Mouse (Mus musculus) midbrain, embryonic 15.5 days (tissue): ENCODE data around the gene Lrrc36. TPM values are rescaled to one million over a fixed set of nuclear protein-coding genes. Genes with fewer than 3 reads are reported as not detected.

Experiments used
- ATAC-seq: fragments of 200-750 bp; cut with Nextera tagmentation; replicated peaks from 2 replicates; pipeline ENCODE4 v1.8.0; 2017; ENCODE audit warnings: moderate TSS enrichment
- H3K27ac ChIP-seq: fragments of 300-500 bp; sonication (generic); 2 replicates; pipeline ENCODE4 v1.5.1; 2015; ENCODE audit warnings: mild to moderate bottlenecking, inconsistent platforms
- H3K27me3 ChIP-seq: fragments of 300-500 bp; sonication (generic); replicated peaks from 2 replicates; pipeline ENCODE4 v1.6.1; 2015; ENCODE audit warnings: inconsistent platforms
- H3K36me3 ChIP-seq: fragments of 300-500 bp; sonication (generic); replicated peaks from 2 replicates; pipeline ENCODE4 v1.6.1; 2015; ENCODE audit warnings: inconsistent platforms
- H3K4me1 ChIP-seq: fragments of 300-500 bp; sonication (generic); 2 replicates; pipeline ENCODE4 v1.6.1; 2015; ENCODE audit warnings: inconsistent platforms
- H3K4me2 ChIP-seq: fragments of 300-500 bp; sonication (generic); 2 replicates; pipeline ENCODE4 v1.6.1; 2015; ENCODE audit warnings: inconsistent platforms, mild to moderate bottlenecking, moderate library complexity
- H3K4me3 ChIP-seq: fragments of 300-500 bp; sonication (generic); 2 replicates; pipeline ENCODE4 v1.5.1; 2015; ENCODE audit warnings: mild to moderate bottlenecking, inconsistent platforms
- H3K9ac ChIP-seq: fragments of 300-500 bp; sonication (generic); 2 replicates; pipeline ENCODE4 v1.6.1; 2015; ENCODE audit warnings: mild to moderate bottlenecking, inconsistent platforms
- H3K9me3 ChIP-seq: fragments of 300-500 bp; sonication (generic); 2 replicates; pipeline ENCODE4 v1.6.1; 2016; ENCODE audit warnings: inconsistent platforms
- WGBS: fragments of 180-500 bp; shearing (Covaris S2); methylation state at CpG from one replicate; pipeline ENCODE4 v1.1.7; 2015; ENCODE audit warnings: mixed read lengths; 5-methylcytosine and 5-hydroxymethylcytosine counted together
- polyA plus RNA-seq: library from polyadenylated mRNA; unstranded; fragments of >200 nt; fragmentation: Nextera tagmentation; extraction: Ambion mirVana; gene quantifications from 2 replicates; pipeline ENCODE4 v1.2.1, GENCODE M21; 2015

The Lrrc36 gene
- 0.97 and 1.3 TPM in 2 replicates for polyA plus RNA-seq

DNA sequence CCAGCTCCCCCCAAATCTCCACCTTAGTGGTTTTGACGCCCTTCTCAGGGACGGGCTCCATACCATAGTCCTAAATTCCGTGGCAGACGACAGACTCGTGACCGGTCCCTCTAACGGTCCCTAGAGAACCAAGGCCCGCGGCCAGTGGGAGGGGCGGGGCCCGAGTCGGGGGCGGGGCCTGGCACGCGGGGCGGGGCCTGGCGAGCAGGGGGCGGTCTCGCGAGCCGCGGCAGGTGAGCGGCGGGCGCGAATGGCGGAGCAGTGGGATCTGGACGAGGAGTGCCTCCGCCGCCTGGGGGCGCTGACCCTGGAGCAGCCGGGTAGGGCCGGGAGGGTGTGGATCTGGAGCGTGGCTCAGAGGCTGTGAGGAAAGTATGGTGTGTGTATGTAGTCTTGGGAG is at the start of gene Lrrc36, which contains the start of gene Kctd19:
TSS of gene Lrrc36 (plus strand) at position 181 of the 400 bp plus-strand sequence.
TSS of gene Kctd19 (minus strand) at position 112 of the 400 bp plus-strand sequence.
- H3K27ac ChIP-seq = no peak within 1 kb of the TSS
- under 1% methylated on average over 34 of the region's 34 CpGs for WGBS
- peaks cover 11% of the 10 kb centered on the region for H3K4me1 ChIP-seq
- H3K4me3 ChIP-seq = peak within 1 kb of the TSS; percentile 34
- 0 out of 2 replicates have a peak, but pooled peaks have one; percentile 45 for ATAC-seq
- no peaks in the 10 kb centered on the region for H3K9me3 ChIP-seq
- no peaks in the 10 kb centered on the region for H3K36me3 ChIP-seq
- H3K27me3 ChIP-seq = peaks cover 8% of the 10 kb centered on the region; the same call in 1 of the 2 replicates
- H3K4me2 ChIP-seq = peak within 1 kb of the TSS; percentile 64
- H3K9ac ChIP-seq = no peak within 1 kb of the TSS; the same call in 1 of the 2 replicates

DNA sequence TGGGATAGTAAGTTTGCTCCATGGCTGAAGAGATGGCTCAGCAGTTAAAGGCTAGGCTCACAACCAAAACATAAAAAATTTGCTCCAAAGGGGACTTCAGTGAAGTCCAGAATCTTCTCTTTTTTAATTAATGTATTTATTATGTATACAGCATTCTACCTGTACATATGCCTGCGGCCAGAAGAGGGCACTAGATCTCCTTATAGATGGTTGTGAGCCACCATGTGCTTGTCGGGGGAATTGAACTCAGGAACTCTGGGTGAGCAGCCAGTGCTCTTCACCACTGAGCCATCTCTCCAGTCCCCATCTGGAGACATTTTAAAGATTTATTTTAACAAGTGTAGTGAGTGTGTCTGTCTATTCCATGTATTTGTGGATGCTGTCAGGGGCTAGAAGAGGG is 46.3 kb upstream of the Lrrc36 start:
- 74% methylated on average over 2 of the region's 2 CpGs for WGBS
- H3K9ac ChIP-seq = no peak overlapping the region

DNA sequence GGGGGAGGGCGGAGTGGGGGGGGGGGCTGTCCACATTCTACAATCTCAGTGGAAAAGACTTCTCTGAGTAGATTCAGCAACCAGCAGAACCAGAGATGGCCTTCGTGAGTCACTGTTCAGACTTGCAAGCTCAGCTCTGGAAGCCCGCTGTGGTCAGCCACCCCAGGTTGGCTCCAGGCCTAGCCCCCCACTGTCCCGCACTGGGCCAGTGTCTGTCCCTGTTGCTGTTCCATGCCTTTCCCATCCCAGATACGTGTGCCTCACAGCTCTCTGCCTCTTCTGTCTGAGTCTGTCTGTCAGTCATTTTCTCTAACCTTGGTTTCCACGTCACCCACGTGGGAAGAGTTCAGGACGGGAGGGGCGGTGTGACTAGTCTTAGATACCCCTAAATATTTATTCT is 40.9 kb upstream of the Lrrc36 start:
- H3K27me3 ChIP-seq = no peaks in the 10 kb centered on the region
- H3K4me1 ChIP-seq = no peaks in the 10 kb centered on the region
- H3K4me3 ChIP-seq = no peak overlapping the region
- no peak overlapping the region for H3K9ac ChIP-seq
- H3K36me3 ChIP-seq = 0 out of 2 replicates have a peak, but pooled peaks cover 2% of the 10 kb centered on the region
- no peak overlapping the region for H3K27ac ChIP-seq
- no peak overlapping the region for H3K4me2 ChIP-seq
- ATAC-seq = no peak
- WGBS = 69% methylated on average over 9 of the region's 9 CpGs
- H3K9me3 ChIP-seq = no peaks in the 10 kb centered on the region

More for the DNA sequence above, 46.3 kb upstream of the Lrrc36 start:
- Histone ChIP-seq H3K4me2 (no peak overlapping the region), H3K4me1 (no peaks in the 10 kb centered on the region), H3K27ac (no peak overlapping the region), H3K27me3 (no peaks in the 10 kb centered on the region), H3K9me3 (no peaks in the 10 kb centered on the region), H3K36me3 (0 out of 2 replicates have a peak, but pooled peaks cover 4% of the 10 kb centered on the region), H3K4me3 (no peak overlapping the region)
- ATAC-seq = no peak

DNA sequence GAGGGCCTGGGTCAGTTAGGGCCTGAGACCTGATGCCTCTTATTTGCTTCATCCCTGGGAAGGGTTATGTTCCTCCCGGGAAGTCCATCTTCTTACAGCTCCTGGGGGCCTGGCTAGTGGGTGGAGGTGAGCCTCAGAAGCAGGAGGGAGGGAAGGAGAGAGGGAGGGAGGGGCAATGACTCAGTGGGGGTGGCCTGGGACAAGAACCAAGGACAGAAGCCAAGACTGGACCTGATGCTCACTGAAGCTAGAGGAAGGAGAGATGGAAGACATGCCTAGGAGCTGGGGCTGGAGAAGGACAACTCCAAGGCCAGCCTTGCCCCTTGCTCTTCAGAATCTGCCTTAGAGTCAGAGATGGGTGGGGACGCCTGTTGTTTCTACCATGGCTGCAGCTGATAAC is 40.3 kb upstream of the Lrrc36 start, which contains the start of gene Plekhg4:
TSS of gene Plekhg4 (plus strand) at position 243 of the 400 bp plus-strand sequence.
- 65% methylated on average over 2 of the region's 2 CpGs for WGBS
- Histone ChIP-seq H3K9ac (no peak within 1 kb of the TSS), H3K27me3 (no peaks in the 10 kb centered on the region), H3K4me1 (no peaks in the 10 kb centered on the region), H3K36me3 (no peaks in the 10 kb centered on the region), H3K27ac (no peak within 1 kb of the TSS), H3K4me2 (peak within 1 kb of the TSS; percentile 45; the same call in 1 of the 2 replicates), H3K4me3 (no peak within 1 kb of the TSS), H3K9me3 (no peaks in the 10 kb centered on the region)
- ATAC-seq = no peak

DNA sequence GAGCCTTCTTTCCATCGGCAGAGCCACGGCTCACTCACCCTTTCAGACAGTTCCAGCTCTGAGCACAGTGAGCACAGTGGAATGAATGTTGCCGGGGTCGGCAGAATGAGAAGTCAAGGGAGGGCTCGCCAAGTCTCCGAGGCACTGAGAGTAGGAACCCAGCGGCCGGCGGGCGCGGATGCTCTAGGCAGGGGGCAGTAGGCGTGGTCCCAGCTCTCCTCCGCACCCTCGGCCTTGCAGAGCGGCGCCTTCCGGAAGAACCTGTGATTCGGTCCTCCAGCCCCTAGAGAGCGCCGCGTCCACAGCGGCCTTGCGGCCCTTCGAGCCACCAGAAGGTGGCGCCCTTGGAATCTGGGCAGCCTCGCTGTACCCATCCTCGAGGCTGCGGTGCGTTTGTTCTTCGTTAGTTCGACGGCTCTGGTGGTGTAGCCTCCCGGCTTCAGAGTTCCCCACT is 38.8 kb upstream of the Lrrc36 start:
- H3K4me1 ChIP-seq = no peaks in the 10 kb centered on the region
- H3K36me3 ChIP-seq = no peaks in the 10 kb centered on the region
- WGBS = 25% methylated on average over 33 of the region's 33 CpGs
- H3K4me2 ChIP-seq = peak overlapping the region; percentile 45
- no peaks in the 10 kb centered on the region for H3K27me3 ChIP-seq
- H3K27ac ChIP-seq = no peak overlapping the region
- peak overlapping the region; percentile 20 for H3K4me3 ChIP-seq
- no peak overlapping the region for H3K9ac ChIP-seq
- H3K9me3 ChIP-seq = no peaks in the 10 kb centered on the region
- ATAC-seq = peak; percentile 48; the same call in 1 of the 2 replicates

DNA sequence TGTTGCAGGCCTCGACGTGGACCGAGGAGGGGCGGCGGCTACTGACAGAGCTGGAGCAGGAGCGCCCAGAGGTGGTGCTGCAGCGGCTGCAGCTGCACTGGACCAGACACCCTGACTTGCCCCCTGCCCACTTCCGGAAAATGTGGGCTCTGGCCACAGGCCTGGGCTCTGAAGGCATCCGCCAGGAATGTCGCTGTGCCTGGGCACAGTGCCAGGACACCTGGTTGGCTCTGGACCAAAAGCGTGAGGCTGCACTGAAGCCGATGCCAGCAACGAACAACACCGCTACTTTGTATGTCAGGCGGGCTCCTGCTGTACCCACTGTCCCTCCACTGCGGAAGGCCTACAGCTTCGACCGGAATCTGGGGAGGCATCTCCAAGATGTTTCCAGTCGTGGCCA is 34.7 kb upstream of the Lrrc36 start:
- Histone ChIP-seq H3K4me3 (no peak overlapping the region), H3K4me2 (no peak overlapping the region), H3K9ac (no peak overlapping the region), H3K36me3 (no peaks in the 10 kb centered on the region), H3K27ac (no peak overlapping the region), H3K27me3 (no peaks in the 10 kb centered on the region), H3K4me1 (no peaks in the 10 kb centered on the region), H3K9me3 (no peaks in the 10 kb centered on the region)
- no peak for ATAC-seq
- WGBS = 68% methylated on average over 19 of the region's 19 CpGs

DNA sequence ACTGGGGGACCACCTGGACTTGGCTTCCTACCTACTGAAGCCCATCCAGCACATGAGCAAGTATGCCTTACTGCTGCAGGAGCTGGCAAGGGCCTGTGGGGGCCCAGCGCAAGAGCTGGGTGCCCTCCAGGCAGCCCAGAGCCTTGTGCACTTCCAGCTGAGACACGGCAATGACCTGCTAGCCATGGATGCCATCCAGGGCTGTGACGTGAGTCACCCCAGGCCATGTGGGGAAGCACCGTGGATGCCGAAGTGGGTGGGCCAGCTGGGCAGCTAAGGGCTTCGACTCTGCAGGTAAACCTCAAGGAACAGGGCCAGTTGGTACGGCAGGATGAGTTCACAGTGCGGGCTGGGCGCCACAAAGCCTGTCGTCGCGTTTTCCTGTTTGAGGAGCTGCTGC is 33.1 kb upstream of the Lrrc36 start:
- no peak for ATAC-seq
- Histone ChIP-seq H3K4me2 (no peak overlapping the region), H3K4me1 (no peaks in the 10 kb centered on the region), H3K4me3 (no peak overlapping the region), H3K27ac (no peak overlapping the region), H3K9me3 (no peaks in the 10 kb centered on the region), H3K36me3 (no peaks in the 10 kb centered on the region), H3K27me3 (no peaks in the 10 kb centered on the region), H3K9ac (no peak overlapping the region)
- 91% methylated on average over 12 of the region's 12 CpGs for WGBS

DNA sequence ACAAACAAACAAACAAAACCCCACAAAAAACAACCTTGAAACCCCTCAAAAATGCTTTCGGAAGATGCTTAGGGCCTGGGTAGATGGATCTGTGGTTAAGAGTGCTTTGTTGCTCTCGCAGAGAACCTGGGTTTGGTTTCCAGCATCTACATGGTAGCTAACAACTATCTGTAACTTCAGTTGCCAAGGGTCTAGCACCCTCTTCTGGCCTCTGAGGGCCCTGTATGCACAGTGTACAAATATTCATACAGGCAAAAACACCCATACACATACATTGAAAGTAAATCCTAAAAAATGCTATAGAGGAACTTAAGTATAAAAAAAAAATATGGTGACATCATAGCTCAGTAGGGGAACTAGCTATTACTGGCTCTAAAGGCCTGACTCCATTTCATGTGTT is 29.3 kb upstream of the Lrrc36 start:
- H3K4me1 ChIP-seq = no peaks in the 10 kb centered on the region
- H3K9ac ChIP-seq = no peak overlapping the region
- H3K27me3 ChIP-seq = no peaks in the 10 kb centered on the region
- H3K4me3 ChIP-seq = no peak overlapping the region
- H3K27ac ChIP-seq = no peak overlapping the region
- H3K4me2 ChIP-seq = no peak overlapping the region
- no peaks in the 10 kb centered on the region for H3K9me3 ChIP-seq
- no peak for ATAC-seq
- H3K36me3 ChIP-seq = no peaks in the 10 kb centered on the region
- 96% methylated on average over 2 of the region's 2 CpGs for WGBS

DNA sequence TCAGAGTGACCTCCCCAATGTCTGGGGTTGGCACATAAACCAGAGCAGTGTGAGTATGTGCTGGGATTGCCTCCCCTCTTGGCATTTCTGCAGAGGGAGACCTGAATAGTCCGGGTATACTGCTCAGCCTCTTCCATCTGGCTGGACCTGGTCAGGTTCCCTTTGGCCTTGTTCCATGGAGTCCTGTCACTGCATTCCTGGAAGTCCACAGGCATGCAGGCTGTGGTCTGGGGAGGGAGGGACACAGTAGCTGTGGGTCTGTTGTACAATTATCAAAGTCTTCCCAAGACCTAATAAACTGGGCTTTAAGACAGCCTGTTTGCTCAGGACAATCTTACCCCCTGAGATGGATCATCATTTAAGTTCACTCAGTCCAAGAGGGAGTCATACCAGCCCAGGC is 26.2 kb upstream of the Lrrc36 start:
- H3K27ac ChIP-seq = no peak overlapping the region
- no peak overlapping the region for H3K4me3 ChIP-seq
- ATAC-seq = no peak
- no peak overlapping the region for H3K9ac ChIP-seq
- H3K4me2 ChIP-seq = no peak overlapping the region
- H3K27me3 ChIP-seq = no peaks in the 10 kb centered on the region
- H3K36me3 ChIP-seq = no peaks in the 10 kb centered on the region
- H3K9me3 ChIP-seq = no peaks in the 10 kb centered on the region
- WGBS = 80% methylated on average over 1 of the region's 1 CpGs
- no peaks in the 10 kb centered on the region for H3K4me1 ChIP-seq

DNA sequence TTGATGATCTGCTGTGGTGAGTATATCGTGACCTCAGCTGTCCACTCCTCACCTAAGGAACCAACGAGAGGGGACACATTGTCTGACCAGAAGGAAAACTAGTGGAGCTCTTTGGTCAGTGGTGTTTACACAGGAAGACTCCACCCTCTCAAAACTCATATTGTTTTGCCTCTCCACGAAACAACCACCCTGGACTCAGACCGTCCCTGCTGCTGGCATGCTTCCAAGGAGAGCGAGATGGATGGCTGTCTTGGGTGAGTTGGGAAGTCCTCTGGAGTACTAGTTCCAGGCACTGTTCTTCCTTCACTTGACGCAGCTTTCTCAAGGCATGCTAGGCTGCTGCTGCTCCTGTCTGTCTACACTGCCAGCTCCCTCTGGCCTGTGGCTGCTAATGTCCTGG is 24.3 kb upstream of the Lrrc36 start:
- Histone ChIP-seq H3K4me2 (no peak overlapping the region), H3K9ac (no peak overlapping the region)
- 83% methylated on average over 6 of the region's 6 CpGs for WGBS

DNA sequence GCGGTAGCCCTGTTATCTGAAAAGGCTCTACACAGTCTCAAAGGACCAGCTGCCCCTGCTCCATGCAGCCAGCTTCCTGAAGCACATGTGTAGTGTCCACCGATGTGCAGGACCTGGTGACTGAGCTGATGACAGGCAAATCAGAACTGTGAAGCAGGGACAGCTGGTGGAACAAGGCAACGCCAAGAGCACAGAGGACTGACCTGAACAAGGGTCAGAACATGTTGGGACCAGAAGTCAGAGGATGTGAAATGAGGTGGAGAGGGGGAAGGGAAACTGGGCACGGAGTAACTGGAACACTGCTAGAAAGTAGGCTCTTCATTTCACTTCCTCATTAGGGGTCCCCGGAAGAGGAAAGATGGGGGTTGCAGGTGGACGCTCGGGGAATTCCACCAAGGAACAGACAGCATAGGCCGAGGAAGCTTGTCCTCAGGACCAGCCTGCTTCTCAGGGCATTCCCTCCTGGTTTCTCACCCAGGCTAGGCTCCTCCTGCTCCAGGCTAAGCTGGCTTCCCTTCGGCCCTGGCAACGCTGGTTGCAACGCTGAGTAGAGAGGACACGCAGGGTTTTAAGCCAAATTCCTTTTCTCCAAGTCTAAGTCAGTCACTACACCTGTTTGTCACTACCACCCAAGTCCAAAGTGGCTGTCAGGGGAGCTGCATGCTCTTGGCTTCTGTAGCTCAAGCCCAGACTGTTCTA is 20.1 kb upstream of the Lrrc36 start:
- Histone ChIP-seq H3K27me3 (no peaks in the 10 kb centered on the region), H3K4me1 (no peaks in the 10 kb centered on the region), H3K4me3 (no peak overlapping the region), H3K9me3 (no peaks in the 10 kb centered on the region), H3K9ac (no peak overlapping the region), H3K4me2 (no peak overlapping the region), H3K36me3 (no peaks in the 10 kb centered on the region), H3K27ac (no peak overlapping the region)
- WGBS = 88% methylated on average over 12 of the region's 12 CpGs
- no peak for ATAC-seq

More for the DNA sequence above, 24.3 kb upstream of the Lrrc36 start:
- Histone ChIP-seq H3K9me3 (no peaks in the 10 kb centered on the region), H3K4me3 (no peak overlapping the region), H3K36me3 (no peaks in the 10 kb centered on the region), H3K27me3 (no peaks in the 10 kb centered on the region), H3K4me1 (no peaks in the 10 kb centered on the region), H3K27ac (no peak overlapping the region)
- no peak for ATAC-seq

DNA sequence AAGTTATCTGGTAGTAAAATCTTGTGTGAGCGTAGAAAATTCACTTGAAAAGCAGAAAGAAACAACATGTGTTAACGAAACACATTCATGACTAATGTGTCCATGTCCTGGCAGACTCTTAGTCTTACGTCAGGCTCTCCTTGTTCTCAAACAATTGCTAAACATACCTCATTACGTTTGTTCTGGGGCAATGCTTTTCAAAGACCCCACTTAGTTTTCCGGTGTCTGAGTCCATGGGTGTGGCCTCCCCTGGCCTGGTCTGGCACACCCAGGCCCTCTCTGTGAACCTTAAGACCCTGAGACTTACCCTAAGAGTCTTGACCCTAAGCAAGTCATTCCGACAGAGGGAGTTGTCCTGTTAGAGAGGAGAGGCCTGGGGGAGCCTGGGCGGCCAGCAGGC is 19.5 kb upstream of the Lrrc36 start:
- no peak overlapping the region for H3K4me3 ChIP-seq
- no peak overlapping the region for H3K4me2 ChIP-seq
- H3K36me3 ChIP-seq = no peaks in the 10 kb centered on the region
- no peaks in the 10 kb centered on the region for H3K4me1 ChIP-seq
- no peaks in the 10 kb centered on the region for H3K9me3 ChIP-seq
- WGBS = 72% methylated on average over 7 of the region's 7 CpGs
- no peak overlapping the region for H3K9ac ChIP-seq
- ATAC-seq = no peak
- no peaks in the 10 kb centered on the region for H3K27me3 ChIP-seq
- no peak overlapping the region for H3K27ac ChIP-seq

DNA sequence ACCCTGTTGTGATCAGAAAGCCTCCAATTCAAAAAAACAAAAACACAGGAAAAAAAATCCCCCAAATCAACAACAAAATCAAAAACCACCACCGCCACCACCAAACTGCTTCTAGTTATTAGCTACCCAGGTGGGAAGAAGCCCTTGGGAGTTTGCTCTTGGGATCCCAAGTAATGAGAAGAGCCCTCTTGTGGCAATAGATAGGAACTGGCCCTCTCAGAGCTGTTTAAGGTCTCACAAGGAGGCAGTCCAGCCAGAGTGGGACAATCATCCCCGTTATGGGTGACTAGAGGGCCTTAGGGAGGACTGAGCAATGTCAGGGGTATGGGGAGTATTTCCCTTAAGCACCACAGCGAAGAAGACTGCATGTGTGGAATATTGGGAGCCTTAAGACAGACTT is 15.6 kb upstream of the Lrrc36 start:
- Histone ChIP-seq H3K9ac (no peak overlapping the region), H3K36me3 (no peaks in the 10 kb centered on the region), H3K4me3 (no peak overlapping the region), H3K27ac (no peak overlapping the region), H3K9me3 (no peaks in the 10 kb centered on the region), H3K4me1 (no peaks in the 10 kb centered on the region), H3K4me2 (no peak overlapping the region), H3K27me3 (no peaks in the 10 kb centered on the region)
- 34% methylated on average over 3 of the region's 3 CpGs for WGBS
- no peak for ATAC-seq
